Mouse (Mus musculus) limb, embryonic 10.5 days (tissue): ENCODE data around the gene Dapk1. TPM values are rescaled to one million over a fixed set of nuclear protein-coding genes. Genes with fewer than 3 reads are reported as not detected.

Experiments used
- DNase-seq: peaks from one replicate; pipeline ENCODE4 v3.0.0-alpha.2; 2017; ENCODE audit warnings: low spot score
- H3K27ac ChIP-seq: fragments of 300-500 bp; sonication (generic); 2 replicates; pipeline ENCODE4 v1.5.1; 2016; ENCODE audit warnings: mild to moderate bottlenecking
- H3K27me3 ChIP-seq: fragments of 300-500 bp; sonication (generic); 2 replicates; pipeline ENCODE4 v1.6.1; 2016; ENCODE audit warnings: low read depth, mild to moderate bottlenecking; ENCODE audit not compliant: poor library complexity, severe bottlenecking
- H3K36me3 ChIP-seq: fragments of 300-500 bp; sonication (generic); 2 replicates; pipeline ENCODE4 v1.6.1; 2016; ENCODE audit warnings: mild to moderate bottlenecking, moderate library complexity
- H3K4me1 ChIP-seq: fragments of 300-500 bp; sonication (generic); 2 replicates; pipeline ENCODE4 v1.6.1; 2016
- H3K4me3 ChIP-seq: fragments of 300-500 bp; sonication (generic); 2 replicates; pipeline ENCODE4 v1.5.1; 2016; ENCODE audit warnings: mild to moderate bottlenecking, moderate library complexity
- H3K9me3 ChIP-seq: fragments of 300-500 bp; sonication (generic); replicated peaks from 2 replicates; pipeline ENCODE4 v1.6.1; 2016; ENCODE audit warnings: mild to moderate bottlenecking
- WGBS: fragments of 180-500 bp; shearing (Covaris S2); methylation state at CpG from one replicate; pipeline ENCODE4 v1.1.7; 2016; 5-methylcytosine and 5-hydroxymethylcytosine counted together
- polyA plus RNA-seq: library from polyadenylated mRNA; unstranded; fragments of >200 nt; fragmentation: Nextera tagmentation; extraction: Ambion mirVana; gene quantifications from 2 replicates; pipeline ENCODE4 v1.2.1, GENCODE M21; 2016

The Dapk1 gene
- polyA plus RNA-seq, result 15.7 and 18.5 TPM in 2 replicates

DNA sequence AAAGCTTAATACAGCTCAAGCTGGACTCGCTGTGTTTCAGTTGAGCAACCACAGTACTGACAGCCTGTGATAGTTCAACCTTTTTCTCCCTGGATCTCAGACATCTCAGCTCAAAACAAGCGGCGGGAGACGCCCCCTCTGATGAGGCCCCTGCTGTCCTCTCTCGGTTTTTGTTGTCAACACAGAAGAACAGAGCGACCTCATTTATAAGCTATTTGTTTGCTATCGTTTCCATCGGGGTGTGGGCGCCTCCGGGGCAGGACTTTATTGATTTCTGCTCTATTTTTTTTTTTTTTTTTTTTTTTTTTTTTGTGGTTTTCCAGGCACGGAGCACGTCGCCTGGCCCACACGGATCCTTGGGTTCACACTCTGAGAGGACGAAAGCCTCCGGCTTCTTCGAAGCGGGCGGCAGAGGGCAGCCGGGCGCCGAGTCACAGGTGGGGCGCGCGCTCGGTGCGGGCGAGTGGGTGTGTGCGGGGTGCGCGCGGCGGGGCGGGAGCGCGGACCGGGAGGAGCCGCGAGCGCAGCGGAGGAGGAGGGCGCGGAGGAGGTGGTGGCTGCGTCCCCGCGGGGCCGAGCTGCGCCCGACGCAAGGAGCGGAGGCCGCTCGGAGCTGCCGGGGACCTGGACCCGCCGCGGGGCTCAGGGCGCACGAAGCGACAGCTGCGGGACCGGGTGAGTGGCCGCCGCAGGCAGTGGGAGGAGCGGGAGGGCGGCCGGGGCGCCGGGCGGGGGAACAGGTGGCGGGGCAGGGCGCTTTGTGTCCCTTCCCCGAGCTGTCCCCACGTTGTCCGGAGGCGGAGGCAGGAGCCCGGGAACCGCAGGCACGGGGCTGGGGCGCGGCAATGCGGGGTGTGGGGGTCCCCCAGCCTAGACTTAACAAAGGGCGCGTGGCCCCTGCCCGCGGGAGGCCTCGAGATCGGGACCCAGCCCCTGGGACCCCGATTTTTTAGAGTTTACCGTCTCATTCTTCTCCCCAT is at the start of gene Dapk1:
Dapk1 (plus strand) TSS at position 512 of the 980 bp plus-strand sequence.
- Histone ChIP-seq H3K9me3 (no peaks in the 10 kb centered on the region), H3K4me3 (peak within 1 kb of the TSS; percentile 91), H3K27ac (peak within 1 kb of the TSS; percentile 94), H3K27me3 (no peaks in the 10 kb centered on the region), H3K4me1 (peaks cover 16% of the 10 kb centered on the region), H3K36me3 (peaks cover 13% of the 10 kb centered on the region)
- WGBS, result under 1% methylated on average over 88 of the region's 90 CpGs
- peak; percentile 86 for DNase-seq

DNA sequence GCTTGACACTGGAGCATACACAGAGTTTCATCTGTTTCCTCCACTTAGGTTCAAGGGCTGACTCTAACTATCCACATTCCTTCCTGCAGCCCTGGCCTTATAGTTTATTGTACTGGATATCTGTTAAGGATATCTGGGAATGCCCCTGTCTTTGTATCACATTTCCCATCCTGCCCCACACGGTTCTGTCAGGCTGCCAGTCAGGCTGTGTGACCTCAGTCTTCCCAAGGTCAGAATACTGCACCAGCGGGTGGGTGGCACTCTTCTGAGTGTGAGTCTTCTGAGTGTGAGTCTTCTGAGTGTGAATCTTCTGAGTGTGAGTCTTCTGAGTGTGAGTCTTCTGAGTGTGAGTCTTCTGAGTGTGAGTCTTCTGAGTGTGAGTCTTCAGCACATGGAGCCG is 48.4 kb upstream of the Dapk1 start:
- Histone ChIP-seq H3K9me3 (no peaks in the 10 kb centered on the region), H3K27ac (no peak overlapping the region)
- 77% methylated on average over 3 of the region's 3 CpGs for WGBS

DNA sequence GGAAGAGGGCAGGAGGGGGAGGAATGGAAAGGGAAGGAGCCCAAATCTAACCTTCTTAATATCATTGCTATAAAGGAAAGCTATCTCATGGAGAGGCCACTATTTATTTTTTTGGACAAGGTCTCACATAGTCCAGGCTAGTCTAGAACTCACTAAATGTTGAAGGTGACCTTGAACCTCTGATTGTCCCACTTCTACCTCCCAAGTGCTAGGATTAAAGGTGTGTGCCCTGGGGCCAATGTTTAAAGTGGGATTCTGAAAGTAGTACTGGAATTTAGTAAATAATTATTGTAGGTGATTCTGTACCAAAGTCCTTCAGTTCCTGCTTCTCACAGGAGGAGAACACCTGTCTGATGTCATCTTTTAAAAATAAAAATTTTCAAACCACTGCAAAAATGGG is 45.3 kb upstream of the Dapk1 start:
- no peak for DNase-seq
- H3K36me3 ChIP-seq, result no peaks in the 10 kb centered on the region
- no peaks in the 10 kb centered on the region for H3K4me1 ChIP-seq
- H3K9me3 ChIP-seq, result no peaks in the 10 kb centered on the region
- no peak overlapping the region for H3K4me3 ChIP-seq
- H3K27me3 ChIP-seq, result no peaks in the 10 kb centered on the region
- no peak overlapping the region for H3K27ac ChIP-seq

More for the DNA sequence above, 48.4 kb upstream of the Dapk1 start:
- no peaks in the 10 kb centered on the region for H3K4me1 ChIP-seq
- no peak overlapping the region for H3K4me3 ChIP-seq
- no peak for DNase-seq
- no peaks in the 10 kb centered on the region for H3K36me3 ChIP-seq
- no peaks in the 10 kb centered on the region for H3K27me3 ChIP-seq

DNA sequence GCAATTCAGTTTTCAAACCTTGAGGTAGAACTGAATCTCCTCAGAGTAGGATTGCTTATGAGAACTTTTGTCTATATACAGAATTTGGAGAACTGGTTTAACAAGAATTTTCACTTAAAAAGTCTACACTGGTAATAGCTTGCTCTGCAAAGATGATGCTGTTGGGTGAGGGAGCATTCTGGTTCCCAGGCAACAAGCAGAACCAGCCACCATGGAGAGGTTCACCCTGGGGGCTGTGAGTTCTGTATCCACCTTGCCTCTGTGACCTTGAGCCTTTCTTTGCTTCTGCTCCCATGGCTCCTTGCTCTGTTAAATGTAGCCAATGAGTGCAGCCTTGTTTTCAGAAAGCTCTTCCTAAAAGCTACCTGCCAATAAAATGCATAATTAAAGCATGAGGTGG is 44.8 kb upstream of the Dapk1 start:
- Histone ChIP-seq H3K4me1 (no peaks in the 10 kb centered on the region), H3K9me3 (no peaks in the 10 kb centered on the region), H3K27ac (no peak overlapping the region), H3K27me3 (no peaks in the 10 kb centered on the region), H3K36me3 (no peaks in the 10 kb centered on the region), H3K4me3 (no peak overlapping the region)
- no peak for DNase-seq

DNA sequence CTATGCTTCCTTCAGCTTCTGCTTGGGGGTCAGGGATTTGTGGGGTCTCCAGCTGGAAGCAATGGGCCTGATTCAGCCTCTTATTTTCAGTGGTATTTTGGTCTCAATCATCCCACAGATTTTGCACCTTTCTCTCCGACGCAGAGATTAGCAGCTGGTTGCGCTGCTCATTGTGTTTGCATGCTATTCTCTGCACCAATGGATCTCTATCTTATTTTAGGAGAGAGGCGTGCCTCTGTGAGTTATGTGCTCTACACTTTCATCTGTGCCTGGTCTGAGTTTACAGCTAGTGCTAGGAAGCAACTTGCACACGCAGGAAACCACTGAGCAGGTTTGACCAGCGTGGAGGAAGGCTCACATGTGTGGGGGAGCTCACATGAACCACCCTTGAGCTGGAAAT is 37.4 kb upstream of the Dapk1 start:
- WGBS, result 80% methylated on average over 6 of the region's 6 CpGs
- Histone ChIP-seq H3K4me3 (no peak overlapping the region), H3K4me1 (no peaks in the 10 kb centered on the region), H3K9me3 (no peaks in the 10 kb centered on the region), H3K27ac (no peak overlapping the region), H3K36me3 (no peaks in the 10 kb centered on the region), H3K27me3 (no peaks in the 10 kb centered on the region)
- DNase-seq, result no peak

DNA sequence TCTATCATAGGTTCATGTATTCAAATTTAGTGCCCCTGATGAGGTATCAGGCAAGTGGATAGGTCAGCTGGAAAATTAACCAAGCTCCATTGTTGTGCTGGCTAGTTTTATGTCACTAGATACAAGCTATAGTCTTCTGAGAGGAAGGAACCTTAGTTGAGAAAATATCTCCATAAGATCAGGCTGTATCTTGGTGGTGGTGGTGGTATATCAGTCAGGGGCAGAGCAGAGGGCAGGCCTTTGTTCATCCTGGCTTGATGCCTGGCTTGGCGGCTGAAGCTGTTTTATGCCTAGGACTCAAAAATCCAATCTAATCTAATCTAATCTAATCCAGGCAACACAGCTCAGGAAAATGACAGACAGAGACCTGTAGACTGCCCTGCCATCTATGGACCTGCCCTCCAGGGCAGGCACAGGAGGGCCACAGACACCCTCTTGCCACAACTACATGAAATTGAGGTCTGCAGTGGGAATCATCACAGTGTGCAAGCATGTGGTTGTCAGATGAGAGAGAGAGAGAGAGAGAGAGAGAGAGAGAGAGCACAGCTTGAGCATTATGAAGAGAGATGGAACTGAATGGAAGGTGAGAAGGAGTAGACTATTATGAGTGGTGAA is 32.7 kb upstream of the Dapk1 start:
- H3K4me1 ChIP-seq, result peaks cover 4% of the 10 kb centered on the region; the same call in 1 of the 2 replicates
- no peak overlapping the region for H3K4me3 ChIP-seq
- H3K27ac ChIP-seq, result no peak overlapping the region
- no peak for DNase-seq
- H3K9me3 ChIP-seq, result no peaks in the 10 kb centered on the region
- H3K27me3 ChIP-seq, result no peaks in the 10 kb centered on the region
- WGBS, result 96% methylated on average over 1 of the region's 1 CpGs
- H3K36me3 ChIP-seq, result no peaks in the 10 kb centered on the region

DNA sequence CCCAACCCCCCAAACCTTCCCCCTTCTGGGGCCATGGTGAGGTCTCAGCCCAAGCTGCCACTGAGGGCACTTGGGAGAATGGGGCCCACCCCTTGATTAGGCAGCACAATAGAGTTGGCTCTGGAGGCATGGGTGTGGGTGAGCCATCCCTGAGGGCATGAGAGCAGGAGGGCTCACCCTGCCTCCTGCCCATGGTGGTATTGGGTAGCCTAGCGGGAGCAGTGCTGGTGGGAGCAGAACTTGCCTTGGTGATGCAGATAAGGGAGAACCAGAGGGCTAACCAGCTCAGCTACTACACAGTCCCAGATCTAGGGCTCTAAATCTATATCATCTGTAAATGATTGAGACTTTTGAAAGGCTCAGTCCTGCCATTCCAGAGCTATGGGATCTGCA is 32.2 kb upstream of the Dapk1 start:
- no peak overlapping the region for H3K4me3 ChIP-seq
- WGBS, result 95% methylated on average over 1 of the region's 1 CpGs
- H3K36me3 ChIP-seq, result no peaks in the 10 kb centered on the region
- no peaks in the 10 kb centered on the region for H3K27me3 ChIP-seq
- DNase-seq, result no peak
- peaks cover 4% of the 10 kb centered on the region; the same call in 1 of the 2 replicates for H3K4me1 ChIP-seq
- no peak overlapping the region for H3K27ac ChIP-seq
- no peaks in the 10 kb centered on the region for H3K9me3 ChIP-seq

DNA sequence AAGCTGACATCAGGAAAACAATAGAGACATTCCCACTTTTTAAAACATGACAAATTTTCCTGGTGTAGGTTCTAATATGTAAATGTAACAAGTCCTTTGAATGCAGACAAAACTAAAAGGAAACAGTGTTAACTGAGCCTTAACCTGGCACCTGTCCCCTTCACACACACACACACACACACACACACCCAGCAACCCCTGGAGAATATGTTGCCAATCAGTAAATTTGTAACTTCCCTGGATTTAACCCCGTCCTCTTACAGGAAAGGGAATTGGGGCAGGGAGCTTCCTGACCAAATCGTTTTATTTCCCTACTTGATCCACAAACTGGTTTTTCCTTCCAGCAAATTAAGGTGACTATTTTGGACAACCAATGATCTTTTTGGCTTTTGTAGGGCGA is 28.2 kb upstream of the Dapk1 start:
- Histone ChIP-seq H3K27ac (no peak overlapping the region), H3K36me3 (no peaks in the 10 kb centered on the region), H3K4me1 (peaks cover 4% of the 10 kb centered on the region; the same call in 1 of the 2 replicates), H3K27me3 (no peaks in the 10 kb centered on the region), H3K9me3 (no peaks in the 10 kb centered on the region), H3K4me3 (no peak overlapping the region)
- DNase-seq, result no peak
- 75% methylated on average over 3 of the region's 3 CpGs for WGBS

DNA sequence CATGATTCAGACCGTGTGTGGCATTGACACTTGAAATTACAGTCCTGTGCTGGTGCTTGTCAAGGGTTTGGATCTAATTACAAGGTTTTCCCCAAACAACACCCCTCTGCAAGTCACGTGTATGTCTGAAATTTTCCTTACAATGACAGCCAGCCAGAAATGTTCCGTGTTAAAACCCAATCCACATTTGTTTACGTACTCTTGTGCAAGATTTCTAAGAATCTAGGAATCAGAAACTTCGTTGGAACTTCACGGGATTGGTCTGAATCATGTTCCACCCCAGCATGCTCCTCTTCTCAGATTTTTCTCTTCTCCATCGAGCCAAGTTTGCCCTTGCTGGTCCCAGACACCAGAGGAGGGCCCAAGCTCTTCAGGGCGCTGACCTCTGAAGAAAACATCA is 27.8 kb upstream of the Dapk1 start:
- no peak for DNase-seq
- WGBS, result 83% methylated on average over 8 of the region's 8 CpGs
- Histone ChIP-seq H3K4me3 (no peak overlapping the region), H3K9me3 (no peaks in the 10 kb centered on the region), H3K27me3 (no peaks in the 10 kb centered on the region), H3K4me1 (peaks cover 4% of the 10 kb centered on the region; the same call in 1 of the 2 replicates), H3K36me3 (no peaks in the 10 kb centered on the region), H3K27ac (no peak overlapping the region)

DNA sequence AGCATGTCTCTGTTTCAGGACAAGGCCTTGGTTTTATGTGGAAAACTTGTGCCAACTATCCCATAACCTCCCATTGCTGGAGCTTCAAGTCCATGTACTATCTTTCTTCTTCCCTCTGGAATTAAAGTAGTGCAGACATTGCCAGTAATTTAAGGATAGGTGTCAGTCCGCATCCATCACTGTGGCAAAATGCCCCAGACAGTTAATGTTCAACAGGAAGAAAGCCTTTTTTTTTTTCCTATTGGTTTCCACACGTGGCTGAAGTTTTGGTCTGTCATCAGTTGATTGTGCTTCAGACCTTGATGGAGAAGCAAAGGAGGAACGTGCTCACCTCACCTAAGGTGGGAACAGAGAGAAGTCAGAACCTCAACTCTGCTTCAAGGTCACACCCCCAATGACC is 23.2 kb upstream of the Dapk1 start:
- Histone ChIP-seq H3K27ac (no peak overlapping the region), H3K36me3 (no peaks in the 10 kb centered on the region), H3K27me3 (no peaks in the 10 kb centered on the region), H3K4me1 (peaks cover 4% of the 10 kb centered on the region; the same call in 1 of the 2 replicates), H3K4me3 (no peak overlapping the region), H3K9me3 (no peaks in the 10 kb centered on the region)
- no peak for DNase-seq
- 73% methylated on average over 3 of the region's 3 CpGs for WGBS

DNA sequence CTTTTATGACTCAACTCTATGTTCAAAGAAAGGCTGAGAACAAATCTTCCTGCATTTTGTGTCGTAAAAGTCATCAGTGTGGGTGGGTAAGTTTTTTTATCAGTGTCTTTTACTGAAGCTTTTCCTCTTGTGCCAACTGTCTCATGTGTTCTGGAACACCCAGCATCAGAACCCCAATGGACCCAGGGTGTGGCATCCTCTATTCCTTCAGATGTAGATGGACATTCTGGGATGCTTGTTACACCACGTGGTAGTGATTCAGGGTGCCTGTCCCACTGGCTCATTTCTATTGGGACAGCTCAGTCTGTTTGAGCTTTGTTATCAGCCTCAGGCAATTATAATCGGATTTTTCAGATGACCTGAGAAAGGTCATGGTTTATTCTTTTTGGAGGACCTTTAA is 6.9 kb upstream of the Dapk1 start:
- no peak for DNase-seq
- H3K36me3 ChIP-seq, result no peaks in the 10 kb centered on the region

DNA sequence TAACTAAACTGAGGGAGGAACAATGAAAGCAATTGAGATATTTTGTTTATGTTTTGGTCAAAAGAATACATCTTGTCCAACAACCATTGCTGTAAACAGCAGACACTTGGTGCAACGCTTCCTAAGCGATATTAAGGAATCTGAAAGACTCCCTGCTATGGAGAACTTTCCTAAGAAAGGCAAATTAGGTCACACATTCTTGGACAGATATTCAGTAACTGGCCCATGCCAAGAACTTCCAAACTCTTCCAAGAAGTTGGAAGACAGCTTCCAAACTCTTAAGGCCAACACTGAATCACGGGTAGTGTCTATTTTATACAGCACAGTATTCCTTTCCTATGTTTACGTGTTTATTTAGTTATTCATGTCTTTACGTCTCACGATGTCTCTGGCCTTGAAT is 6.2 kb upstream of the Dapk1 start:
- no peak for DNase-seq
- H3K36me3 ChIP-seq, result no peaks in the 10 kb centered on the region
- 95% methylated on average over 6 of the region's 6 CpGs for WGBS
- H3K27me3 ChIP-seq, result no peaks in the 10 kb centered on the region
- H3K4me3 ChIP-seq, result no peak overlapping the region
- H3K27ac ChIP-seq, result no peak overlapping the region
- H3K9me3 ChIP-seq, result no peaks in the 10 kb centered on the region; the same call in 1 of the 2 replicates
- H3K4me1 ChIP-seq, result no peaks in the 10 kb centered on the region; the same call in 1 of the 2 replicates

More for the DNA sequence above, 6.9 kb upstream of the Dapk1 start:
- 88% methylated on average over 3 of the region's 3 CpGs for WGBS
- no peaks in the 10 kb centered on the region for H3K27me3 ChIP-seq
- H3K4me3 ChIP-seq, result no peak overlapping the region
- H3K27ac ChIP-seq, result no peak overlapping the region
- no peaks in the 10 kb centered on the region; the same call in 1 of the 2 replicates for H3K9me3 ChIP-seq
- H3K4me1 ChIP-seq, result no peaks in the 10 kb centered on the region; the same call in 1 of the 2 replicates
